Mouse (Mus musculus): ENCODE measurements around the gene Mrps10. TPM values are rescaled to one million over a fixed set of nuclear protein-coding genes. Genes with fewer than 3 reads are reported as not detected.
A peak's percentile ranks its signal among the peaks of the same experiment; 100 is the strongest.
"Not testable (repeated sequence)": the region's sequence is repeated elsewhere in the genome, so short reads cannot be mapped to it uniquely, and the experiment has no call there.

The Mrps10 gene
- total RNA-seq, 2 experiments from 2014 or later = 30.0 to 33.6 TPM

GRCm38 (mm10) chr17:47376779-47377280, 8.1 kb downstream of the Mrps10 start:
- DNase-seq (ENCODE audit: low spot score in 2 of 2) = no peak

DNA sequence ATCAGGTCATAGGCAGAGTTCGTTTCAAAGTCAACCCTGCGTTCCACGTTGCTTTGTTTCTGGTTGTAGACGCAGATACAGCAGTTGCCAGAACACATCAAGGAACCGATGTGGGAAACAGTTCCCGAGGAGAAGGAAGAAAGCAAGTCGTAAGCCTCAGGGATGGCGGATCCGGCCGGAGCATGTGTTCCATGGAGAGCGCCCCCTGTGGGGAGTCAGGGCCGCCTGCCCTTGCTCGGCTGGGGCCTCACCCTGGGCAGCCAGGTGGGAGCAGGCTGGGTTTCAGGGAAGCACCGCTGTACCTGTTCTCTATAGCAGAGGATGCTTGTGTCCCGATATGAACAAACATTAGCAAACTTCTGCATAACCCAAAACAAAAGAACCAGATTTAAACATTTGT, 9.4 kb downstream of the Mrps10 start:
- no peak for DNase-seq (ENCODE audit: low spot score in 2 of 2)

GRCm38 (mm10) chr17:47381917-47382316, 13.2 kb downstream of the Mrps10 start:
- no peak for DNase-seq (ENCODE audit: low spot score in 2 of 2)

DNA sequence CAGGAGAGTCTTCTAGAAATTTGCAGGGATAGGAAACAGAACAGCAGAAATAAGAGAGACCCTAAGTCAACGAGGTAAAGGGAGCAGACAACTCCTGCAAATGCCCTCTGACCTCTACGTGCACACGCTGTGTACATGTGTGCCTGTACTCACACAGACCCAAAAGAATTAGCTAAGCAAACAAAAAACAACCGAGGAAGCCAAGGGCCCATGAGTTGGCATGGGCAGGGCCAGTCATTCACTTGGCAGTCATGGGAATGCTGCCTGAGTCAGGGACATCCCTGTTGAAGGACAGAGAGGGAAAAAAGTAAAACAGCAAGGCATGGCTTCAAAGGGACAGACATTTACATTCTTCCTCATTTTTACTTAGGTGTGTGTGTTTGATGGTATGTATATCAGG, 14.6 kb downstream of the Mrps10 start:
- DNase-seq (ENCODE audit: low spot score in 2 of 2) = no peak

DNA sequence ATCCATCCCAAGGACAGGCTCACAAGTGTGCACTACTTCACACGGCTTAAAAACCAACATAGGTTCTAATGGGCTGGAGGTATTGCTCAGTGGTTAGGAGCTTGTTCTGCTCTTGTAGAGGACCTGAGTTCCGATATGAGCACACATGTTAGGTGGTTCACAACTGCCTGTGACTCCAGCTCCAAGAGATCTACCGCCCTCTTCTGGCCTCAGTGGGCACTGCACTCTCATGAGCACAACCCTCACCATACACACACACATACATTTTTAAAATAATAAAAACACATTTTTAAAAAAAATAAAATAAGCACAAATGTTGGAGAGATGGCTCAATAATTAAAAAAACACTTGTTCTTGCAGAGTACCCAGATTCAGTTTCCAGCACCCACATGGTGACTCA, 15.4 kb downstream of the Mrps10 start:
- no peak for DNase-seq (ENCODE audit: low spot score in 2 of 2)

DNA sequence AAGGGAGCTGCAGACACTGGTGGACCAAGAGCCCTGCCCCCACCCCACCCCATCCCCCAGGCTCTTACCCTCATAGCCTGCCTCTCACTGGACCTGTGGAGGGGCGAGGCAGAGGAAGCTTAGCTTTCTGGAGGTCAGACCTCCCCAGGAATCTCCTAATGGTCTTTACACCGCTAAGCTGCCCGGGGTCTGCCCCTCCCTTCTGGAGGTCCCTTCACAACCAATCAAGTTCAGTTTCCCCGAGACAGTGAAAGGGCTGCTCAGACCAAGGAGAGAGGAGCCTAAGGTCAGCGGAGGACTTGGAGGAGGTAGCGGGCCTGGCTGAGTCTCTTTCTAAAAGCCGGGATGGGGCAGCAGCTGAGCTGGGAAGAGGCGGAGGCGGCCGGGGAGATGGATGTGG, 16.5 kb downstream of the Mrps10 start, which contains the start of gene Guca1b:
Gene Guca1b (plus strand): TSS at position 249 of the 400 bp plus-strand sequence.
- DNase-seq (ENCODE audit: low spot score in 2 of 2) = no peak

- no peak for DNase-seq (ENCODE audit: low spot score in 2 of 2)
These were observed 18.0 kb downstream of the Mrps10 start for GRCm38 (mm10) chr17:47386649-47387048.

DNA sequence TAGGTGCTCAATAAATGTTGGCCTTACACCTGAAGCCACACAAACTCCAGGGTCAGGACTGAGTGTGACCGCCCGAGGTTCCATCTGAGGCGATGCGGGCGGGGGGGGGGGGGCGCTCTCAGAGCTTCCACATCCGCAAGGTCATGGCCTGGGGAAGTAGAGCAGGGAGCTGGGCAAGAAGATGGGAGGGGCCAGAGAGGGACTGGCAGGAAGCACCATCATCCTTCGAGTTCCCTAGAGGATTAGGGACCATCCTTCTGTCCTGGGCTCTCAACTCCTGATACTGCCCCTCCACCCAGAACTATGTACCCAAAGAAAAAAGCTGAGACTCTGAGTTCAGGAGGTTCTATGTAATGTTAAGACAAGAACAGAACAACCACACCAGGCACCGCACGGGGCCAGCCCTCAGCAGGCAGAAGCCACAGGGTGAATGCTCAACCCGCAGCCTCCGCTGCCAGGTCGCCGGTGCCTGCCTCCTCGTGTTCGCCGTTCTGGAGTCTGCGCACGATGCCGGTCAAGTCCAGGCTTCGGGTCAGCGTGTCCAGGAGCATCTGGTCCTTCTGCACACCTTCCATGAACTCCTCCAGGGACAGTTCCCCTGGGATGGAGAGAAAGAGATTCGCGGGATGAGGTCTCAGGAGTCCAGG, 25.7 kb downstream of the Mrps10 start:
- no peak for DNase-seq (ENCODE audit: low spot score in 2 of 2)

DNA sequence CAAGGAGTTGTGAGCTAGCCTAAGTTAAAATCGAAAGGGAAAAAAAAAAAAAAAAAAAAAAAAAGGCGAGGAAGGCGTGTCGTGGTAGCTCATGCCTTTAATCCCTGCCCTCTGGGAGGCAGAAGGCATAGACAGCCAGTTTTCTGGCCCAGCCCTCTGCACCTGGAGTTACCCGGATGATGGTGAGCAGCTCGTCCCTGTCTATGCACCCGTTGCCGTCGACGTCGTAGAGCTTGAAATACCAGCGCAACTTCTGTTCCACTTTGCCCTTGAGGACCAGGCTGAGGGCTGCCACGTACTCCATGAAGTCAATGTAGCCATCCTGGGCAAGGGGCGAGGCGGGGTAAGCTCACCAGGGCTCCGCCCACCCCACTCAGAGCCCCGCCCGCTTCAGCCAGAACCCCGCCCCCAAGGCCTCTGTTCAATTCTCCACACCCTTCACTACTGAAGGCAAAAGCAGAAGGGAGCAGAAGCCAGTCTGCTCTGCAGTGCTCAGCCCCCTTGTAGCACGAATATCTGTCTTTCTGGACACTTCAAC, 26.8 kb downstream of the Mrps10 start:
- no peak for DNase-seq (ENCODE audit: low spot score in 2 of 2)

DNA sequence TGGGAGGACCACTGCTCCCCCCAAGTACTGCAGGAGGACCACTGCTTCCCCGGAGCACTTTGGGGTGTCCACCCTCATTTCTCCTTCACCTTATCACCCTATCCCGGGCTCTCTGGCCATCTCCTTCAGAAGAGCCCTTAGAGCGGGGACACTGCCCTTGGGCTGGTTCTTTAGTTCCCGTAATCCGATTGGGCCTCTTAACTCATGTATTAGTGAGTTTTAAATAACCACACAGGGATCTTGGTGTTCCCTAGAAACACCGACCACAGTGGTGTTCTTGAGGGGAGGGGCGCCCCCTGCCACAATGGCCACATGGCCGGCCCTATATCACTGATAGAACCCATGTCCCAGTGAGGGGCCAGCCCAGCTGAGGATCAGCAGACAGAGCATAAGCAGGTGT, 30.4 kb downstream of the Mrps10 start:
- DNase-seq (ENCODE audit: low spot score in 2 of 2) = no peak

DNA sequence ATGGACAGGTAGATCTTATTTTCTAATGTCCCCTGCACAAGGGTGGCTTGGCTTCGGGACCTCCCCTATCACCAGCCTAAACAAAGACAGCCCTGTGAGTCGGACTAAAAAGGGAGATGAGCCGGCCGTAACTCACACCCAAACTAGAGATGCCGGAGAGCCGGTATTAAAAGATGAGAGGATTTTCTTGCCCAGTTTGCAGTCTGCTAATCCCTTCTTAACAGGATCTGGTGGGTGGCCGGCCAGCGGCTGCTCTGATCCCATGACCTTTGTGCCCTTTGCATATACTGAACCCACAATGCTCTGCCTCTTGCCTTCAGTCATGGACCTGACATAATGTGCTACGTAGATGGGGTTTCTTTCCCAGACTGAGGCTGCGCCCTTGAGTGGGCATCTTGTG, 31.8 kb downstream of the Mrps10 start, which contains the start of gene Guca1a:
Gene Guca1a (minus strand): TSS at position 134 of the 400 bp plus-strand sequence.
- no peak for DNase-seq (ENCODE audit: low spot score in 2 of 2)

DNA sequence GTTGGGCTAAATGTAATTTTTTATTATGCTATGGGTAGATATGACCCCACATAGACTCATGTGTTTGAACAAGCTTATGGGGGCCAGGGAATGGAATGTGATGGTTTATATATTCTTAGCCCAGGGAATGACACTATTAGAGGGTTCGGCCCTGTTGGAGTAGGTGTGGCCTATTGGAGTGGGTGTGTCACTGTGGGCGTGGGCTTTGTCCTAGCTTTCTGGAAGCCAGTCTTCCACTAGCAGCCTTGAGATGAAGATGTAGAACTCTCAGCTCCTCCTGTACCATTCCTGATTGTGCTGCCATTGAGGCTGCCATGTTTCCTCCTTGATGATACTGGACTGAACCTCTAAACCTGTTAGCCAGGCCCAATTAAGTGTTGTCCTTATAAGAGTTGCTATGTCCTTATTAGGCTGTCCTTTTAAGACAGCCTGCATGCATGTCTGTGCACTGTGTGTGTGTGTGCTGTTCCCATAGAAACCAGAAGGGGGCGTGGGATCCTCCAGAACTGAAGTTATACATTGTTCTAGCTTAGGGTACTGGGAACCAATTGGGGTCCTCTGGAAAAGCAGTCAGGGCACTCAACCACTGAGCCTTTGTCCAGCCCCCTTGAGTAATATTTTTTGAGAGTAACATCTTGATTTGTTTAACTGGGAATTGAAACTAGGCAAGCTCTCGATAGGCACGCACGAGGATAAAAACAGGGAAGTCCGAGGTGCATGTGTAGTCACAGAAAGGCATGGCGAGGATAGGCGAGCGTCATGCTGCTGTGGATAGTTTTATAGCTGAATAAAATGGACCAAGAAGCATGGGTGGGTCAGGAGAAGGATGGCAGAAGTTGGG, 39.2 kb downstream of the Mrps10 start:
- DNase-seq (ENCODE audit: low spot score in 2 of 2) = no peak

- DNase-seq (ENCODE audit: low spot score in 2 of 2) = peak; percentile 29 to 62
These were observed 39.8 kb downstream of the Mrps10 start for GRCm38 (mm10) chr17:47408558-47408898.

DNA sequence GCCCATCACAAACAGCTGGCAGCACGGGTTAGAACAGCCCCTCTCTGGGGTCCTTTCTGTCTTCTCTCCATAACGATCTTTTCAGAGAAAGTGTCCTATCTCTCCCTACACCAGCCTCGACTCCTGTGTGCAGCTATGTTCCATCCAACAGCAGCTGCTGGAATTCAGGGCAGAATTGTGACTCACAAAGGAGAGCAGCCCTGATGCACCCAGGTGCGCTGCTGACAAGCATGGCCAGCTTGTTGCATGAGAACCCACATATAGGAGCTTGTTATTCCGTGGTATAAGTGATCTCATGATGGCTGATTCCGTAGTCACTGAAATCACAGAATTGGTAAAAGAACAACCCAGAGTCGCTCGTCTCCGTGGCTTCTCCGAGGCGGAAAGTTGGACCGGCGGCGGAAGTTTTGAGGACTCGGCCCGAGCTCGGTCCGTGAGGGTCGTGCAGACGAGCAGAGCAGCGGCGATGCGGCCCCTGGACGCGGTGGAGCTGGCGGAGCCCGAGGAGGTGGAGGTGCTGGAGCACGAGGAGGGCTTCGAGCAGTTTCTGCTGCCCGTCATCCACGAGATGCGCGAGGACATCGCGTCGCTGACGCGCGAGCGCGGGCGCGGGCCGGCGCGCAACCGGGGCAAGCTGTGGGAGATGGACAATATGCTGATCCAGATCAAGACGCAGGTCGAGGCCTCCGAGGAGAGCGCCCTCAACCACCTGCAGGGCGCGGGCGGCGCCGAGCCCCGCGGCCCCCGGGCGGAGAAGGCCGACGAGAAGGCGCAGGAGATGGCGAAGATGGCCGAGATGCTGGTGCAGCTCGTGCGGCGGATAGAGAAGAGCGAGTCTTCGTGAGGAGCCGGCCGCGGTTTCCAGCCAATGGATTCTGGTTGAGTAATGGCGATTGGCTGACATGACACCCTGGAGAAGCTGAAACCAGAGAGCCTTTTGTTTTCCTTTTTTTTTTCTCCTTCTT, 41.5 kb downstream of the Mrps10 start:
- DNase-seq (ENCODE audit: low spot score in 2 of 2) = peak in 1 of 2 experiments; percentile 12

- DNase-seq (ENCODE audit: low spot score in 2 of 2) = no peak
These were observed 51.5 kb downstream of the Mrps10 start for GRCm38 (mm10) chr17:47420195-47420594.

DNA sequence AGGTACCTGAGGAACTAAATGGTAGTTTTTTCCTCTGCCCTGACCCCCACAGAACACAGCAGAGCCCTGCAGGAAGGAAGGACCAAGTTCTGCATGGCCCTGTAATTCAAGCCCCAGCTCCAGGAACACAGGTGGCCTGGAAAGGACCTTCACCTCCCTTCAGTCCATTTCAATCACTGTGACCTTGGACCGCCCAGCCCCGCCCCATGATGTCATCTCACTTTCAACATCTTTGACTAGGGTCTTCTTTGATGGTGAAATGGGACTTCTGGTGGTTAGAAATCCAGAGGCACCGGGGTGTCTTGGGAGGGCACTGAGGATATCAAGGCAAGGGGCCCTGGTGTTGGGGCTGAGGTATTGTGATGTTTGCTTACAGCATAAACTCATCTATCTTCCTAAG, 52.9 kb downstream of the Mrps10 start:
- DNase-seq (ENCODE audit: low spot score in 2 of 2) = no peak

- not testable (repeated sequence) for DNase-seq (ENCODE audit: low spot score in 2 of 2)
These were observed 53.9 kb downstream of the Mrps10 start for GRCm38 (mm10) chr17:47422616-47423015.

DNA sequence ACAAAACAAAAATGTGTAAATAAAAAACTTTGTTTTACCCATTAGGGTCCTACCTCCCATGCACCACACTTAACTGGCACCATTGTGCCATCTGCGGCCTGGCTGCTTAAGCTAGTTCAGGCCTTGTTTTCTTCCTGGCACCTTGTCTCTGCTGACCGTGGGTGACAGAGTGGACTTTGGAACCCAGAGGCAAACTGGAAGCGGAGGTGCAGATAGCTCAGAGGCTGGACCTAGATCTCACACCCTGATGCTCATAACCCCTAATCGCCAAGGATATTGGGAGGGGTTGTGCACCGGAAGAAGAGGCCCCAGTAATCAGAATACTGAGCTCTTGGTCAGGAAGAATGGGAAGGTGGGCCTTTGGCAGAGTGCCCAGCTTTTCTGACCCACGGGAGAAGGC, 55.5 kb downstream of the Mrps10 start:
- DNase-seq (ENCODE audit: low spot score in 2 of 2) = no peak

DNA sequence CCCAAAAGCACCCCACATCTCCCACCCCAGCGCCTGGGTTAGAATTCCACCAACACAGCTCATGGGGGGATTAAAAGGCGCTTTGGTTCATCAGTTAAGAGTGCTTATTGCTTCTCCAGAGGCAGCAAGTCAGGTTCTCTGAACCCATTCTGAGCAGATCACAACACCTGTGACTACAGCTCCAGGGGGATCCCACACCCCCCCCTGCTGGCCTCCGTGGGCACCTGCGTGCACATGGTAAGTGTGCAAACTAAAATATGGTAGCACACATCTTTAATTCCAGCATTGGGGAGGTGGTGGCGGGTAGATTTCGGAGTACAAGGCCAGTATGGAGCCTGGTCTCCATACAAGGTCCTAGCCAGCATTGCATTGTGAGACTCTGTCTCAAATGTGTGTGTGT, 58.6 kb downstream of the Mrps10 start:
- no peak for DNase-seq (ENCODE audit: low spot score in 2 of 2)

GRCm38 (mm10) chr17:47428831-47429304, 60.2 kb downstream of the Mrps10 start:
- DNase-seq (ENCODE audit: low spot score in 2 of 2) = no peak

DNA sequence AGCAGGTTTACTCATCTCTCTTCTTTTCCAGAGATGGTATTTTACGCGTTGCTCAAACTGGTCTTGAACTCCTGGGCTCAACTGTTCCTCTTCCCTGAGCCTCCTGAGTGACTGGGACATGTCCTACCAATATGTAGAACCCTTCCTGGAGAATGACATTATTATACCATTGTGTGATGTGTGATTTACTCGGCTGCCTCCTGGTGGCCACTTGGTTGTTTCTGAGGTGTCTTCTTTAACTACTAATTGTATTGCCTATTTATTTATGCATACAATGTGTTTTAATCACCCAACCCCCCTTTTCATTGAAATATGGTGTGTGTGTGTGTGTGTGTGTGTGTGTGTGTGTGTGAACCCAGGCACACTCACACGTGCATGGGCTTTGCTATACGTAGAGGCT, 62.1 kb downstream of the Mrps10 start:
- DNase-seq (ENCODE audit: low spot score in 2 of 2) = no peak

All from left cerebral cortex, adult 18-20 months (tissue).